Mouse (Mus musculus) MEL (cell line): ENCODE measurements at regions not wholly inside any gene's neighbourhood (a gene's known extent, or its start where the extent isn't known, plus 50 kb on each side); places are given as distances from the start of the nearest gene placed in this dataset.

ENCODE experiments used
- DNase-seq: peaks from one replicate; pipeline ENCODE4 v3.0.0; 2011; ENCODE audit warnings: low read depth, low spot score
- H3K27ac ChIP-seq: 2 replicates; pipeline ENCODE4 v1.5.1; 2012; ENCODE audit warnings: low read depth, mild to moderate bottlenecking, control low read depth, low read length, moderate library complexity; ENCODE audit not compliant: control insufficient read depth
- H3K27me3 ChIP-seq, 2 experiments: fragments of 150-350 bp in 1 of 2; sonication (generic) in 1 of 2; 2 replicates each; pipeline ENCODE4 v1.6.1; 2012; ENCODE audit warnings: low read length in 2 of 2, mild to moderate bottlenecking in 2 of 2, improper control_type of control experiment in 1 of 2, moderate library complexity in 1 of 2; ENCODE audit not compliant: insufficient read depth in 2 of 2, control insufficient read depth in 1 of 2
- H3K36me3 ChIP-seq, 2 experiments: 2 replicates each; pipeline ENCODE4 v1.6.1; 2012 to 2014; ENCODE audit warnings: low read length in 2 of 2, improper control_type of control experiment in 1 of 2, inconsistent platforms in 1 of 2, mild to moderate bottlenecking in 1 of 2; ENCODE audit not compliant: insufficient read depth in 2 of 2, control insufficient read depth in 1 of 2
- H3K4me1 ChIP-seq, 2 experiments: fragments of 150-350 bp in 1 of 2; sonication (generic) in 1 of 2; 2 replicates each; pipeline ENCODE4 v1.6.1; 2012; ENCODE audit warnings: low read length in 2 of 2, improper control_type of control experiment in 1 of 2, mild to moderate bottlenecking in 1 of 2; ENCODE audit not compliant: insufficient read depth in 2 of 2, control insufficient read depth in 1 of 2
- H3K4me3 ChIP-seq, 2 experiments: fragments of 150-350 bp in 1 of 2; sonication (generic) in 1 of 2; 2 replicates each; pipeline ENCODE4 v1.5.1; 2012; ENCODE audit warnings: low read depth in 2 of 2, low read length in 2 of 2, mild to moderate bottlenecking in 2 of 2, moderate library complexity in 2 of 2, control low read depth in 1 of 2, improper control_type of control experiment in 1 of 2; ENCODE audit not compliant: control insufficient read depth in 1 of 2, insufficient read depth in 1 of 2
- H3K79me2 ChIP-seq: 2 replicates; pipeline ENCODE4 v1.6.1; 2012; ENCODE audit warnings: mild to moderate bottlenecking, low read length, moderate library complexity; ENCODE audit not compliant: control insufficient read depth, poor library complexity, insufficient read depth
- H3K9ac ChIP-seq: 2 replicates; pipeline ENCODE4 v1.6.1; 2012; ENCODE audit warnings: low read depth, mild to moderate bottlenecking, control low read depth, low read length, moderate library complexity; ENCODE audit not compliant: control insufficient read depth, poor library complexity, severe bottlenecking
- H3K9me3 ChIP-seq: fragments of 150-350 bp; sonication (generic); replicated peaks from 2 replicates; pipeline ENCODE4 v1.6.1; 2012; ENCODE audit warnings: mild to moderate bottlenecking, low read length, improper control_type of control experiment, moderate library complexity; ENCODE audit not compliant: insufficient read depth
- BHLHE40 ChIP-seq: IDR thresholded peaks from 2 replicates; pipeline ENCODE4 v1.6.1; 2012; ENCODE audit warnings: low read depth, mild to moderate bottlenecking, inconsistent platforms, low read length, improper control_type of control experiment, borderline replicate concordance
- CHD1 ChIP-seq: IDR thresholded peaks from 2 replicates; pipeline ENCODE4 v1.6.1; 2012; ENCODE audit warnings: low read depth, mild to moderate bottlenecking, inconsistent platforms, low read length, improper control_type of control experiment
- CHD2 ChIP-seq: IDR thresholded peaks from 2 replicates; pipeline ENCODE4 v1.6.1; 2011; ENCODE audit warnings: low read length, improper control_type of control experiment
- CTCF ChIP-seq, 3 experiments: IDR thresholded peaks in 2 of 3; conservative IDR thresholded peaks in 1 of 3; 2 replicates each; pipeline ENCODE4 v1.5.1; 2011 to 2012; ENCODE audit warnings: low read length in 3 of 3, low read depth in 2 of 3, mild to moderate bottlenecking in 2 of 3, improper control_type of control experiment in 1 of 3, inconsistent platforms in 1 of 3, mixed read lengths in 1 of 3, moderate library complexity in 1 of 3; ENCODE audit not compliant: control insufficient read depth in 1 of 3, insufficient read depth in 1 of 3, poor library complexity in 1 of 3, severe bottlenecking in 1 of 3
- ELF1 ChIP-seq: IDR thresholded peaks from 2 replicates; pipeline ENCODE4 v1.6.1; 2014; ENCODE audit warnings: low read depth, mild to moderate bottlenecking, inconsistent platforms, low read length, improper control_type of control experiment, moderate library complexity
- GABPA ChIP-seq: IDR thresholded peaks from 2 replicates; pipeline ENCODE4 v1.6.1; 2012; ENCODE audit warnings: low read depth, mild to moderate bottlenecking, inconsistent platforms, low read length, improper control_type of control experiment, moderate library complexity
- GATA1 ChIP-seq: IDR thresholded peaks from 2 replicates; pipeline ENCODE4 v1.6.1; 2011; ENCODE audit warnings: low read depth, low read length, improper control_type of control experiment
- KAT2A ChIP-seq: conservative IDR thresholded peaks from 2 replicates; pipeline ENCODE4 v1.6.1; 2012; ENCODE audit warnings: low read depth, low read length, improper control_type of control experiment, inconsistent platforms
- MAFK ChIP-seq: IDR thresholded peaks from 2 replicates; pipeline ENCODE4 v1.6.1; 2011; ENCODE audit warnings: low read depth, mild to moderate bottlenecking, low read length, improper control_type of control experiment, borderline replicate concordance
- MAX ChIP-seq: IDR thresholded peaks from 2 replicates; pipeline ENCODE4 v1.6.1; 2011; ENCODE audit warnings: low read length, improper control_type of control experiment
- MEF2A ChIP-seq: IDR thresholded peaks from 2 replicates; pipeline ENCODE4 v1.6.1; 2014; ENCODE audit warnings: low read depth, mild to moderate bottlenecking, inconsistent platforms, low read length, improper control_type of control experiment; ENCODE audit not compliant: poor library complexity, insufficient replicate concordance, severe bottlenecking; ENCODE audit errors: extremely low read depth
- MXI1 ChIP-seq: IDR thresholded peaks from 2 replicates; pipeline ENCODE4 v1.6.1; 2011; ENCODE audit warnings: mild to moderate bottlenecking, low read depth, low read length, improper control_type of control experiment
- MYC ChIP-seq: IDR thresholded peaks from 2 replicates; pipeline ENCODE4 v1.6.1; 2011; ENCODE audit warnings: low read depth, mild to moderate bottlenecking, low read length, improper control_type of control experiment, moderate library complexity
- NRF1 ChIP-seq: IDR thresholded peaks from 2 replicates; pipeline ENCODE4 v1.6.1; 2014; ENCODE audit warnings: low read depth, mild to moderate bottlenecking, inconsistent platforms, low read length, improper control_type of control experiment, moderate library complexity; ENCODE audit not compliant: poor library complexity, insufficient read depth, severe bottlenecking
- POLR2AphosphoS5 ChIP-seq: IDR thresholded peaks from 2 replicates; pipeline ENCODE4 v1.6.1; 2012; ENCODE audit warnings: low read depth, borderline replicate concordance, mild to moderate bottlenecking, inconsistent platforms, low read length, moderate library complexity, mixed read lengths
- RCOR1 ChIP-seq: IDR thresholded peaks from 2 replicates; pipeline ENCODE4 v1.6.1; 2012; ENCODE audit warnings: low read depth, mild to moderate bottlenecking, inconsistent platforms, low read length, improper control_type of control experiment
- SIN3A ChIP-seq: IDR thresholded peaks from 2 replicates; pipeline ENCODE4 v1.6.1; 2012; ENCODE audit warnings: low read length, improper control_type of control experiment, inconsistent platforms
- SMC3 ChIP-seq: IDR thresholded peaks from 2 replicates; pipeline ENCODE4 v1.6.1; 2011; ENCODE audit warnings: low read depth, low read length, improper control_type of control experiment
- TBP ChIP-seq: IDR thresholded peaks from 2 replicates; pipeline ENCODE4 v1.8.0; 2011; ENCODE audit warnings: low read depth, low read length, improper control_type of control experiment
- USF2 ChIP-seq, 2 experiments: IDR thresholded peaks; 2 replicates each; pipeline ENCODE4 v1.6.1; 2011 to 2012; ENCODE audit warnings: improper control_type of control experiment in 2 of 2, low read length in 2 of 2, borderline replicate concordance in 1 of 2, inconsistent platforms in 1 of 2, low read depth in 1 of 2, mild to moderate bottlenecking in 1 of 2; ENCODE audit not compliant: insufficient read depth in 1 of 2
- ZC3H11A ChIP-seq: IDR thresholded peaks from 2 replicates; pipeline ENCODE4 v1.6.1; 2012; ENCODE audit warnings: low read depth, mild to moderate bottlenecking, inconsistent platforms, low read length, improper control_type of control experiment

GRCm38 (mm10) chr4:74588761-74589160 lies 346.5 kb downstream of the Kdm4c start:
- Histone ChIP-seq H3K36me3 (no peaks in the 10 kb centered on the region), H3K27me3 (no peaks in the 10 kb centered on the region), H3K4me1 (no peaks in the 10 kb centered on the region), H3K27ac (no peak overlapping the region), H3K9me3 (no peaks in the 10 kb centered on the region), H3K9ac (no peak overlapping the region)
- no peak for DNase-seq
- no peak for TF ChIP-seq RCOR1
- no peak for TF ChIP-seq MEF2A
- TF ChIP-seq SMC3 = no peak
- TF ChIP-seq CHD2 = no peak
- TF ChIP-seq KAT2A = no peak
- no peak for TF ChIP-seq BHLHE40
- no peak for TF ChIP-seq CHD1
- TF ChIP-seq MYC = no peak
- no peak for TF ChIP-seq ZC3H11A
- TF ChIP-seq MAFK = no peak
- no peak for TF ChIP-seq TBP
- TF ChIP-seq MAX = no peak
- no peak for TF ChIP-seq GATA1
- TF ChIP-seq POLR2AphosphoS5 = no peak
- no peak for TF ChIP-seq MXI1
- no peak for TF ChIP-seq GABPA
- no peak for TF ChIP-seq ELF1
- TF ChIP-seq, all 39 proteins: peak for 0
- H3K4me3 ChIP-seq = no peak overlapping the region
- H3K79me2 ChIP-seq = no peaks in the 10 kb centered on the region

- no peak overlapping the region for H3K27ac ChIP-seq
- TF ChIP-seq SIN3A (no peak), BHLHE40 (no peak), NRF1 (no peak), CTCF (IDR thresholded peaks at IDR 0.05 in 2 of 3, conservative IDR thresholded peaks at IDR 0.05 in 1 of 3; ENCODE audit: control insufficient read depth in 1 of 3, insufficient read depth in 1 of 3, low read depth in 2 of 3, low read length in 3 of 3, poor library complexity in 1 of 3, severe bottlenecking in 1 of 3) (no peak), USF2 (IDR thresholded peaks at IDR 0.05; ENCODE audit: borderline replicate concordance in 1 of 2, insufficient read depth in 1 of 2, low read depth in 1 of 2, low read length in 2 of 2) (no peak)
- no peaks in the 10 kb centered on the region for H3K9me3 ChIP-seq
- H3K27me3 ChIP-seq = no peaks in the 10 kb centered on the region
- no peak for DNase-seq
- H3K36me3 ChIP-seq = no peaks in the 10 kb centered on the region
- no peaks in the 10 kb centered on the region for H3K79me2 ChIP-seq
- no peaks in the 10 kb centered on the region for H3K4me1 ChIP-seq
- H3K4me3 ChIP-seq = no peak overlapping the region
- H3K9ac ChIP-seq = no peak overlapping the region
These were observed 370.7 kb downstream of the Kdm4c start for GRCm38 (mm10) chr4:74613032-74613431.
